21 mouse cellular contexts compared by ENCODE assay signal in the genomic region with DNA sequence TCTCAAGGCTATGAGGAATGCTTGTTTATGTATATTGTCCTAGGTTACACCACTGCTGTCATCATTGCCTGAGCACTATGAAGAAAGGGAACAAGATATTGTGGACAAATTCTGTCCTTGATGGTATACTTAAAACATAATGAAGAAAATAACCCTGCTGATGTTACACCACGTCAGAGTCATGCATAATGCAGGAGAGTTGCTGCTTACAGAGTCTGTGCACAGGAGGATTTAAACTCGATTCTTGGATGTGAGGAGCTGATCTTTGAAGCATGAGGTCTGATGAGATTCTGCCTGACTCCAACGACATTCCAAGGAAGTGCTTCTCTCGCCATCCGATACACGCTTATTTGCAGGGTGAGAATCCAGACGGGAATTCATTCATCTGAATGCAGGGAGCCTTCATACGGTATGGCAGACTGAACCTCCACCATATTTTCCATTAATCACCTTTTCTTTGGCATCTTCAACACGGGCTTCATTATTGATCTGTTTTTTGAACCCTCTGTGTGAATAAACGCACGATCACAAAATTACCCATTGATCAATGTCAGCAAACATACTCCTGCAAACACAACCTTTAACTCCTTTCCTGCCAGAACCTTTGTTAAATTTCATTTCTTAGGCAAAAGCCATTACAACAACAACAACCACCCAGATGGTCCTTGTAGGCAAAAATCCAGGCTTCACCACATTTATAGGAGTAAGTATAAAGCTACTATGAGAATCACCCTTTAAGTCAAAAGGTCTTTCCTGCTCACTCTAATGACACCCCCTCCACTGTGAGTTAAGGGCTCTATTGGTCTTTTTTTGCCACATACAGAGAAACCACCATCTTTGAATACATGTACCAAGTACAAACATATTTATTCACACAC.
DNase-seq lines count a peak whose midpoint lies in the region; ATAC-seq and TF ChIP-seq lines count a peak whose summit lies in the region.
"Had no signal": no experiment of that assay in that cellular context is flagged by ENCODE, and none has a peak within 500 bp of the region (broad histone marks: within the 10 kb centered on the region; RNA-seq: fewer than 3 reads in every experiment).

No protein-coding gene starts in this region.

- H3K4me1 ChIP-seq in liver, postnatal 0 days (ENCODE audit: insufficient read depth) = 0 out of 2 replicates have a peak, but pooled peaks cover 5% of the 10 kb centered on the region
- no peaks in the 10 kb centered on the region for H3K4me1 ChIP-seq in liver, embryonic 12.5 days
- no peaks in the 10 kb centered on the region for H3K4me1 ChIP-seq in forebrain, embryonic 14.5 days (ENCODE audit: control insufficient read depth, insufficient read depth, low read length)
- no peaks in the 10 kb centered on the region for H3K4me1 ChIP-seq in forebrain, postnatal 0 days (ENCODE audit: insufficient read depth)
- H3K4me1 ChIP-seq: embryonic facial prominence, embryonic 12.5 days; heart, embryonic 12.5 days; liver, embryonic 15.5 days had no signal

- no peak for TF ChIP-seq CTCF in liver, postnatal 0 days (IDR thresholded peaks at IDR 0.05; ENCODE audit: low read depth)
- no peak for TF ChIP-seq CTCF in forebrain, postnatal 0 days (IDR thresholded peaks at IDR 0.05; ENCODE audit: low read depth)

- no peaks in the 10 kb centered on the region for H3K9me3 ChIP-seq in liver, postnatal 0 days (ENCODE audit: low read length)
- H3K9me3 ChIP-seq in liver, embryonic 12.5 days (replicated peaks) = no peaks in the 10 kb centered on the region
- H3K9me3 ChIP-seq in forebrain, embryonic 14.5 days (replicated peaks; ENCODE audit: control insufficient read depth, low read length) = no peaks in the 10 kb centered on the region
- no peaks in the 10 kb centered on the region for H3K9me3 ChIP-seq in forebrain, postnatal 0 days (ENCODE audit: low read length)
- H3K9me3 ChIP-seq: embryonic facial prominence, embryonic 12.5 days; heart, embryonic 12.5 days; liver, embryonic 15.5 days had no signal

- TF ChIP-seq EP300 in liver, postnatal 0 days (IDR thresholded peaks at IDR 0.05; ENCODE audit: low read depth) = no peak

- 45% methylated on average over 11 of the region's 11 CpGs for WGBS in liver, postnatal 0 days (ENCODE audit: insufficient replicate concordance)
- WGBS in liver, embryonic 12.5 days (ENCODE audit: insufficient replicate concordance) = 56% methylated on average over 11 of the region's 11 CpGs
- 64% methylated on average over 11 of the region's 11 CpGs for WGBS in forebrain, embryonic 14.5 days
- 46% methylated on average over 11 of the region's 11 CpGs for WGBS in forebrain, postnatal 0 days

- no peaks in the 10 kb centered on the region for H3K36me3 ChIP-seq in liver, postnatal 0 days (replicated peaks; ENCODE audit: insufficient read depth, low read length)
- no peaks in the 10 kb centered on the region for H3K36me3 ChIP-seq in liver, embryonic 12.5 days
- no peaks in the 10 kb centered on the region for H3K36me3 ChIP-seq in forebrain, embryonic 14.5 days (ENCODE audit: control insufficient read depth, insufficient read depth, low read length)
- H3K36me3 ChIP-seq in forebrain, postnatal 0 days (ENCODE audit: insufficient read depth) = no peaks in the 10 kb centered on the region
- H3K36me3 ChIP-seq: embryonic facial prominence, embryonic 12.5 days; heart, embryonic 12.5 days; liver, embryonic 15.5 days had no signal

- no peak for DNase-seq in liver, postnatal 0 days
- no peak for DNase-seq in forebrain, embryonic 14.5 days (ENCODE audit: low spot score)
- DNase-seq in forebrain, postnatal 0 days = peak; percentile 12
- peak; percentile 12 for DNase-seq in mesoderm, embryonic 11.5 days (ENCODE audit: low read depth, low spot score)
- no peak for DNase-seq in cerebellum, adult 18-20 months
- DNase-seq in adrenal gland, postnatal 25 days = no peak
- DNase-seq: adrenal gland, adult 2 months; cerebellum, postnatal 10 days; gastrocnemius, postnatal 10 days; heart, adult 11 months; heart, postnatal 14 days; kidney, adult 2 months; kidney, postnatal 14 days; lung, postnatal 10 days had no signal

- no peak overlapping the region for H3K27ac ChIP-seq in liver, postnatal 0 days (ENCODE audit: low read depth)
- H3K27ac ChIP-seq in liver, embryonic 12.5 days = no peak overlapping the region
- no peak overlapping the region for H3K27ac ChIP-seq in forebrain, embryonic 14.5 days (ENCODE audit: low read depth, low read length)
- H3K27ac ChIP-seq in forebrain, postnatal 0 days (ENCODE audit: low read depth, low read length) = no peak overlapping the region
- H3K27ac ChIP-seq: embryonic facial prominence, embryonic 12.5 days; liver, embryonic 15.5 days; stomach, postnatal 0 days had no signal

- ATAC-seq in liver, postnatal 0 days = peak; percentile 72
- no peak for ATAC-seq in liver, embryonic 12.5 days
- peak; percentile 59 for ATAC-seq in forebrain, embryonic 14.5 days
- peak; percentile 47; the same call in 1 of the 2 replicates for ATAC-seq in forebrain, postnatal 0 days
- ATAC-seq: inflammation-experienced regulatory T-cells, adult 6 months had no signal

- H3K4me3 ChIP-seq in liver, postnatal 0 days (ENCODE audit: low read depth, low read length) = no peak overlapping the region
- H3K4me3 ChIP-seq in liver, embryonic 12.5 days = no peak overlapping the region
- H3K4me3 ChIP-seq in forebrain, embryonic 14.5 days (ENCODE audit: low read depth, low read length) = no peak overlapping the region
- no peak overlapping the region for H3K4me3 ChIP-seq in forebrain, postnatal 0 days (ENCODE audit: low read depth, low read length)
- H3K4me3 ChIP-seq: embryonic facial prominence, embryonic 12.5 days; erythroblast, embryonic 14.5 days; heart, embryonic 12.5 days; liver, embryonic 15.5 days had no signal

- no peak overlapping the region for H3K9ac ChIP-seq in liver, postnatal 0 days (replicated peaks)
- H3K9ac ChIP-seq in liver, embryonic 12.5 days = no peak overlapping the region
- no peak overlapping the region for H3K9ac ChIP-seq in forebrain, embryonic 14.5 days (ENCODE audit: low read length)
- H3K9ac ChIP-seq in forebrain, postnatal 0 days = no peak overlapping the region
- H3K9ac ChIP-seq: embryonic facial prominence, embryonic 12.5 days; heart, embryonic 12.5 days; liver, embryonic 15.5 days had no signal

- peak overlapping the region; percentile 33; the same call in 1 of the 2 replicates for H3K4me2 ChIP-seq in liver, postnatal 0 days (ENCODE audit: low read depth, low read length)
- no peak overlapping the region for H3K4me2 ChIP-seq in liver, embryonic 12.5 days
- no peak overlapping the region for H3K4me2 ChIP-seq in forebrain, embryonic 14.5 days (ENCODE audit: low read length)
- H3K4me2 ChIP-seq in forebrain, postnatal 0 days (ENCODE audit: low read depth) = no peak overlapping the region
- H3K4me2 ChIP-seq: embryonic facial prominence, embryonic 12.5 days; heart, embryonic 12.5 days; liver, embryonic 15.5 days had no signal

- H3K27me3 ChIP-seq in liver, postnatal 0 days (ENCODE audit: insufficient read depth, low read length) = no peaks in the 10 kb centered on the region
- no peaks in the 10 kb centered on the region for H3K27me3 ChIP-seq in liver, embryonic 12.5 days (replicated peaks)
- no peaks in the 10 kb centered on the region for H3K27me3 ChIP-seq in forebrain, embryonic 14.5 days (replicated peaks; ENCODE audit: control insufficient read depth, insufficient read depth, low read length)
- no peaks in the 10 kb centered on the region for H3K27me3 ChIP-seq in forebrain, postnatal 0 days (ENCODE audit: insufficient read depth, low read length)
- H3K27me3 ChIP-seq: embryonic facial prominence, embryonic 12.5 days; heart, embryonic 12.5 days; liver, embryonic 15.5 days had no signal

Comparison
In these comparisons a context has a peak if more than half of its experiments do, and no peak if none do; other contexts are left out.
1. DNase-seq: peak in forebrain, postnatal 0 days (single experiment) and mesoderm, embryonic 11.5 days (single experiment); none in liver, postnatal 0 days (single experiment), forebrain, embryonic 14.5 days (single experiment), cerebellum, adult 18-20 months (0 of 2) and adrenal gland, postnatal 25 days (single experiment).